Mouse (Mus musculus) MEL (cell line): ENCODE results near the gene Grid2ip. TPM values are rescaled to one million over a fixed set of nuclear protein-coding genes. Genes with fewer than 3 reads are reported as not detected.

Source experiments
- DNase-seq: peaks from one replicate; pipeline ENCODE4 v3.0.0; 2011; ENCODE audit warnings: low read depth, low spot score
- H3K27ac ChIP-seq: 2 replicates; pipeline ENCODE4 v1.5.1; 2012; ENCODE audit warnings: low read depth, mild to moderate bottlenecking, control low read depth, low read length, moderate library complexity; ENCODE audit not compliant: control insufficient read depth
- H3K27me3 ChIP-seq, 2 experiments: fragments of 150-350 bp in 1 of 2; sonication (generic) in 1 of 2; 2 replicates each; pipeline ENCODE4 v1.6.1; 2012; ENCODE audit warnings: low read length in 2 of 2, mild to moderate bottlenecking in 2 of 2, improper control_type of control experiment in 1 of 2, moderate library complexity in 1 of 2; ENCODE audit not compliant: insufficient read depth in 2 of 2, control insufficient read depth in 1 of 2
- H3K36me3 ChIP-seq, 2 experiments: 2 replicates each; pipeline ENCODE4 v1.6.1; 2012 to 2014; ENCODE audit warnings: low read length in 2 of 2, improper control_type of control experiment in 1 of 2, inconsistent platforms in 1 of 2, mild to moderate bottlenecking in 1 of 2; ENCODE audit not compliant: insufficient read depth in 2 of 2, control insufficient read depth in 1 of 2
- H3K4me1 ChIP-seq, 2 experiments: fragments of 150-350 bp in 1 of 2; sonication (generic) in 1 of 2; 2 replicates each; pipeline ENCODE4 v1.6.1; 2012; ENCODE audit warnings: low read length in 2 of 2, improper control_type of control experiment in 1 of 2, mild to moderate bottlenecking in 1 of 2; ENCODE audit not compliant: insufficient read depth in 2 of 2, control insufficient read depth in 1 of 2
- H3K4me3 ChIP-seq, 2 experiments: fragments of 150-350 bp in 1 of 2; sonication (generic) in 1 of 2; 2 replicates each; pipeline ENCODE4 v1.5.1; 2012; ENCODE audit warnings: low read depth in 2 of 2, low read length in 2 of 2, mild to moderate bottlenecking in 2 of 2, moderate library complexity in 2 of 2, control low read depth in 1 of 2, improper control_type of control experiment in 1 of 2; ENCODE audit not compliant: control insufficient read depth in 1 of 2, insufficient read depth in 1 of 2
- H3K79me2 ChIP-seq: 2 replicates; pipeline ENCODE4 v1.6.1; 2012; ENCODE audit warnings: mild to moderate bottlenecking, low read length, moderate library complexity; ENCODE audit not compliant: control insufficient read depth, poor library complexity, insufficient read depth
- H3K9ac ChIP-seq: 2 replicates; pipeline ENCODE4 v1.6.1; 2012; ENCODE audit warnings: low read depth, mild to moderate bottlenecking, control low read depth, low read length, moderate library complexity; ENCODE audit not compliant: control insufficient read depth, poor library complexity, severe bottlenecking
- H3K9me3 ChIP-seq: fragments of 150-350 bp; sonication (generic); replicated peaks from 2 replicates; pipeline ENCODE4 v1.6.1; 2012; ENCODE audit warnings: mild to moderate bottlenecking, low read length, improper control_type of control experiment, moderate library complexity; ENCODE audit not compliant: insufficient read depth
- BHLHE40 ChIP-seq: IDR thresholded peaks from 2 replicates; pipeline ENCODE4 v1.6.1; 2012; ENCODE audit warnings: low read depth, mild to moderate bottlenecking, inconsistent platforms, low read length, improper control_type of control experiment, borderline replicate concordance
- CHD2 ChIP-seq: IDR thresholded peaks from 2 replicates; pipeline ENCODE4 v1.6.1; 2011; ENCODE audit warnings: low read length, improper control_type of control experiment
- CTCF ChIP-seq, 3 experiments: IDR thresholded peaks in 2 of 3; conservative IDR thresholded peaks in 1 of 3; 2 replicates each; pipeline ENCODE4 v1.5.1; 2011 to 2012; ENCODE audit warnings: low read length in 3 of 3, low read depth in 2 of 3, mild to moderate bottlenecking in 2 of 3, improper control_type of control experiment in 1 of 3, inconsistent platforms in 1 of 3, mixed read lengths in 1 of 3, moderate library complexity in 1 of 3; ENCODE audit not compliant: control insufficient read depth in 1 of 3, insufficient read depth in 1 of 3, poor library complexity in 1 of 3, severe bottlenecking in 1 of 3
- E2F4 ChIP-seq: IDR thresholded peaks from 2 replicates; pipeline ENCODE4 v1.6.1; 2011; ENCODE audit warnings: low read depth, low read length, improper control_type of control experiment, borderline replicate concordance
- ELF1 ChIP-seq: IDR thresholded peaks from 2 replicates; pipeline ENCODE4 v1.6.1; 2014; ENCODE audit warnings: low read depth, mild to moderate bottlenecking, inconsistent platforms, low read length, improper control_type of control experiment, moderate library complexity
- EP300 ChIP-seq, 2 experiments: IDR thresholded peaks; 2 replicates each; pipeline ENCODE4 v1.6.1; 2011; ENCODE audit warnings: improper control_type of control experiment in 2 of 2, low read length in 2 of 2, low read depth in 1 of 2, mild to moderate bottlenecking in 1 of 2
- GATA1 ChIP-seq: IDR thresholded peaks from 2 replicates; pipeline ENCODE4 v1.6.1; 2011; ENCODE audit warnings: low read depth, low read length, improper control_type of control experiment
- HCFC1 ChIP-seq: IDR thresholded peaks from 2 replicates; pipeline ENCODE4 v1.6.1; 2012; ENCODE audit warnings: low read depth, mild to moderate bottlenecking, inconsistent platforms, low read length, improper control_type of control experiment, moderate library complexity
- KAT2A ChIP-seq: conservative IDR thresholded peaks from 2 replicates; pipeline ENCODE4 v1.6.1; 2012; ENCODE audit warnings: low read depth, low read length, improper control_type of control experiment, inconsistent platforms
- MAFK ChIP-seq: IDR thresholded peaks from 2 replicates; pipeline ENCODE4 v1.6.1; 2011; ENCODE audit warnings: low read depth, mild to moderate bottlenecking, low read length, improper control_type of control experiment, borderline replicate concordance
- MAX ChIP-seq: IDR thresholded peaks from 2 replicates; pipeline ENCODE4 v1.6.1; 2011; ENCODE audit warnings: low read length, improper control_type of control experiment
- MAZ ChIP-seq: IDR thresholded peaks from 2 replicates; pipeline ENCODE4 v1.6.1; 2012; ENCODE audit warnings: low read depth, mild to moderate bottlenecking, inconsistent platforms, low read length, improper control_type of control experiment
- MXI1 ChIP-seq: IDR thresholded peaks from 2 replicates; pipeline ENCODE4 v1.6.1; 2011; ENCODE audit warnings: mild to moderate bottlenecking, low read depth, low read length, improper control_type of control experiment
- NELFE ChIP-seq: IDR thresholded peaks from 2 replicates; pipeline ENCODE4 v1.6.1; 2011; ENCODE audit warnings: low read depth, low read length, improper control_type of control experiment
- NRF1 ChIP-seq: IDR thresholded peaks from 2 replicates; pipeline ENCODE4 v1.6.1; 2014; ENCODE audit warnings: low read depth, mild to moderate bottlenecking, inconsistent platforms, low read length, improper control_type of control experiment, moderate library complexity; ENCODE audit not compliant: poor library complexity, insufficient read depth, severe bottlenecking
- POLR2A ChIP-seq, 2 experiments: IDR thresholded peaks; 2 replicates each; pipeline ENCODE4 v1.6.1; 2011 to 2012; ENCODE audit warnings: low read length in 2 of 2, mild to moderate bottlenecking in 2 of 2, control low read depth in 1 of 2, improper control_type of control experiment in 1 of 2, low read depth in 1 of 2, moderate library complexity in 1 of 2; ENCODE audit not compliant: control insufficient read depth in 1 of 2, insufficient read depth in 1 of 2, poor library complexity in 1 of 2
- POLR2AphosphoS5 ChIP-seq: IDR thresholded peaks from 2 replicates; pipeline ENCODE4 v1.6.1; 2012; ENCODE audit warnings: low read depth, borderline replicate concordance, mild to moderate bottlenecking, inconsistent platforms, low read length, moderate library complexity, mixed read lengths
- RAD21 ChIP-seq: IDR thresholded peaks from 2 replicates; pipeline ENCODE4 v1.6.1; 2011; ENCODE audit warnings: mild to moderate bottlenecking, low read depth, low read length, improper control_type of control experiment
- SIN3A ChIP-seq: IDR thresholded peaks from 2 replicates; pipeline ENCODE4 v1.6.1; 2012; ENCODE audit warnings: low read length, improper control_type of control experiment, inconsistent platforms
- SMC3 ChIP-seq: IDR thresholded peaks from 2 replicates; pipeline ENCODE4 v1.6.1; 2011; ENCODE audit warnings: low read depth, low read length, improper control_type of control experiment
- TBP ChIP-seq: IDR thresholded peaks from 2 replicates; pipeline ENCODE4 v1.8.0; 2011; ENCODE audit warnings: low read depth, low read length, improper control_type of control experiment
- TCF12 ChIP-seq: IDR thresholded peaks from 2 replicates; pipeline ENCODE4 v1.6.1; 2014; ENCODE audit warnings: low read depth, mild to moderate bottlenecking, inconsistent platforms, low read length, improper control_type of control experiment, moderate library complexity
- UBTF ChIP-seq: IDR thresholded peaks from 2 replicates; pipeline ENCODE4 v1.6.1; 2012; ENCODE audit warnings: low read depth, mild to moderate bottlenecking, inconsistent platforms, low read length, improper control_type of control experiment, moderate library complexity, borderline replicate concordance; ENCODE audit not compliant: insufficient read depth
- ZKSCAN1 ChIP-seq: IDR thresholded peaks from 2 replicates; pipeline ENCODE4 v1.6.1; 2012; ENCODE audit warnings: low read depth, mild to moderate bottlenecking, inconsistent platforms, low read length, improper control_type of control experiment, moderate library complexity
- ZMIZ1 ChIP-seq: IDR thresholded peaks from 2 replicates; pipeline ENCODE4 v1.6.1; 2012; ENCODE audit warnings: low read depth, mild to moderate bottlenecking, inconsistent platforms, low read length, improper control_type of control experiment, moderate library complexity
- polyA plus RNA-seq, 2 experiments: library from polyadenylated mRNA; stranded (reverse) in 1 of 2; unstranded in 1 of 2; fragments of >175 nt in 1 of 2; fragments of >200 nt in 1 of 2; gene quantifications; 2 replicates each; pipeline versions ENCODE4 v1.2.1 to v1.2.4; 2012; ENCODE audit warnings: low replicate concordance in 2 of 2, low read depth in 1 of 2; ENCODE audit not compliant: insufficient read length in 2 of 2, insufficient read depth in 1 of 2, missing spikeins in 1 of 2
- total RNA-seq: library from RNA; depleted of rRNA; stranded (reverse); fragments of 300-350 nt; gene quantifications from 2 replicates; pipeline ENCODE4 v1.2.3, GENCODE M21; 2012

Grid2ip gene
- total and polyA plus RNA-seq, 3 experiments = not detected

- TF ChIP-seq ZMIZ1 = no peak
Measured at GRCm38 (mm10) chr5:143314183-143314729, 42.9 kb upstream of the Grid2ip start (continued).

- peak within 1 kb of the TSS; percentile 98 for H3K9ac ChIP-seq
- no peak; the same call in 1 of the 2 replicates for TF ChIP-seq KAT2A
- TF ChIP-seq ZKSCAN1 = no peak
- TF ChIP-seq GATA1 = no peak; the same call in 1 of the 2 replicates
- TF ChIP-seq MAFK = no peak
- no peak for TF ChIP-seq BHLHE40
- TF ChIP-seq ZMIZ1 = peak; percentile 70; the same call in 1 of the 2 replicates
- TF ChIP-seq CHD2 = no peak
- TF ChIP-seq MAZ = 0 out of 2 replicates have a peak, but pooled peaks have one; percentile 33
- TF ChIP-seq TCF12 = no peak
- TF ChIP-seq MAX = peak; percentile 76
- peak; percentile 84 for TF ChIP-seq NELFE
- peak; percentile 79 for TF ChIP-seq MXI1
- TF ChIP-seq POLR2A (IDR thresholded peaks at IDR 0.05; ENCODE audit: control insufficient read depth in 1 of 2, insufficient read depth in 1 of 2, low read depth in 1 of 2, low read length in 2 of 2, poor library complexity in 1 of 2) = peak; percentile 80 to 93; a peak in 3 of 4 replicates
- TF ChIP-seq TBP = 0 out of 2 replicates have a peak, but pooled peaks have one; percentile 35
- peak; percentile 52 for TF ChIP-seq SMC3
- TF ChIP-seq HCFC1 = peak; percentile 76
- TF ChIP-seq CTCF (IDR thresholded peaks at IDR 0.05 in 2 of 3, conservative IDR thresholded peaks at IDR 0.05 in 1 of 3; ENCODE audit: control insufficient read depth in 1 of 3, insufficient read depth in 1 of 3, low read depth in 2 of 3, low read length in 3 of 3, poor library complexity in 1 of 3, severe bottlenecking in 1 of 3) = peak; percentile 52 to 99 (median 84); a peak in 5 of 6 replicates
- TF ChIP-seq RAD21 = no peak; the same call in 1 of the 2 replicates
- TF ChIP-seq E2F4 = no peak
- peak; percentile 33; the same call in 1 of the 2 replicates for TF ChIP-seq ELF1
- 0 out of 2 replicates have a peak, but pooled peaks have one; percentile 8 for TF ChIP-seq NRF1
- 0 out of 2 replicates have a peak, but pooled peaks have one; percentile 62 for TF ChIP-seq UBTF
- TF ChIP-seq POLR2AphosphoS5 = no peak
- peak; percentile 31; the same call in 1 of the 2 replicates for TF ChIP-seq SIN3A
- TF ChIP-seq EP300 (IDR thresholded peaks at IDR 0.05; ENCODE audit: low read depth in 1 of 2, low read length in 2 of 2) = peak in 1 of 2 experiments; percentile 34; a peak in 2 of 4 replicates
- peak; percentile 89 for DNase-seq
- peaks cover 0 to 10% of the 10 kb centered on the region in 2 experiments; a peak in 1 of 4 replicates for H3K4me1 ChIP-seq
- H3K27me3 ChIP-seq = no peaks in the 10 kb centered on the region
- H3K36me3 ChIP-seq = peaks cover 12 to 18% of the 10 kb centered on the region in 2 experiments
- H3K27ac ChIP-seq = peak within 1 kb of the TSS; percentile 89
- no peaks in the 10 kb centered on the region for H3K9me3 ChIP-seq
- H3K4me3 ChIP-seq = peak within 1 kb of the TSS; percentile 76 to 91
- peaks cover 47% of the 10 kb centered on the region for H3K79me2 ChIP-seq
Measured at GRCm38 (mm10) chr5:143314730-143315513, 42.2 kb upstream of the Grid2ip start, which contains the start of gene E130309D02Rik. E130309D02Rik (minus strand) TSS chr5:143315360.
